Mouse (Mus musculus): ENCODE data around the gene Dzip3. TPM values are rescaled to one million over a fixed set of nuclear protein-coding genes. Genes with fewer than 3 reads are reported as not detected.
A peak's percentile ranks its signal among the peaks of the same experiment; 100 is the strongest.

The Dzip3 gene
- polyA plus RNA-seq, 1 experiment, result 2.8 TPM

- Histone ChIP-seq H3ac (ENCODE audit: control insufficient read depth, insufficient read length) (no peak overlapping the region), H3K27me3 (ENCODE audit: control insufficient read depth, insufficient read depth, insufficient read length) (no peaks in the 10 kb centered on the region), H3K36me3 (ENCODE audit: control insufficient read depth, insufficient read depth) (peaks cover 31% of the 10 kb centered on the region), H3K4me2 (ENCODE audit: low read depth) (no peak overlapping the region), H3K4me3 (no peak overlapping the region), H3K79me2 (ENCODE audit: control insufficient read depth, insufficient read depth) (no peaks in the 10 kb centered on the region)
- TF ChIP-seq MYOD1 (IDR thresholded peaks at IDR 0.05; ENCODE audit: control insufficient read depth in 1 of 3, insufficient read length in 2 of 3, low read depth in 2 of 3) (no peak), POLR2A (IDR thresholded peaks at IDR 0.05; ENCODE audit: insufficient read length, low read depth) (no peak), MAX (IDR thresholded peaks at IDR 0.05; ENCODE audit: low read depth) (no peak), CEBPB (IDR thresholded peaks at IDR 0.05; ENCODE audit: insufficient read depth, poor library complexity, severe bottlenecking) (no peak)
These were observed 22.8 kb upstream of the Dzip3 start for GRCm38 (mm10) chr16:49016620-49017332.

GRCm38 (mm10) chr16:49004151-49004550 is 10.2 kb upstream of the Dzip3 start:
- no peak overlapping the region for H3K4me2 ChIP-seq (ENCODE audit: low read depth)
- no peak overlapping the region for H3K4me3 ChIP-seq
- TF ChIP-seq POLR2AphosphoS2 (IDR thresholded peaks at IDR 0.05; ENCODE audit: insufficient read length, low read depth) (no peak), USF1 (IDR thresholded peaks at IDR 0.05; ENCODE audit: low read depth) (no peak), TCF12 (IDR thresholded peaks at IDR 0.05; ENCODE audit: insufficient read depth, poor library complexity, severe bottlenecking) (no peak), MYOD1 (IDR thresholded peaks at IDR 0.05; ENCODE audit: control insufficient read depth in 1 of 3, insufficient read length in 2 of 3, low read depth in 2 of 3) (no peak), E2F4 (IDR thresholded peaks at IDR 0.05; ENCODE audit: insufficient read depth) (no peak), REST (IDR thresholded peaks at IDR 0.05; ENCODE audit: insufficient read depth, insufficient read length) (no peak), MYOG (IDR thresholded peaks at IDR 0.05; ENCODE audit: control insufficient read depth in 1 of 3, insufficient read depth in 1 of 3, insufficient read length in 2 of 3, low read depth in 2 of 3) (no peak), CEBPB (IDR thresholded peaks at IDR 0.05; ENCODE audit: insufficient read depth, poor library complexity, severe bottlenecking) (no peak), MAX (IDR thresholded peaks at IDR 0.05; ENCODE audit: low read depth) (no peak), TCF3 (IDR thresholded peaks at IDR 0.05; ENCODE audit: insufficient read length, low read depth) (no peak), POLR2A (IDR thresholded peaks at IDR 0.05; ENCODE audit: insufficient read length, low read depth) (no peak), SRF (IDR thresholded peaks at IDR 0.05; ENCODE audit: control insufficient read depth, insufficient read length, low read depth) (no peak)
- no peaks in the 10 kb centered on the region for H3K27me3 ChIP-seq (ENCODE audit: control insufficient read depth, insufficient read depth, insufficient read length)
- no peak overlapping the region for H3ac ChIP-seq (ENCODE audit: control insufficient read depth, insufficient read length)
- H3K79me2 ChIP-seq (ENCODE audit: control insufficient read depth, insufficient read depth), result peaks cover under 1% of the 10 kb centered on the region
- H3K36me3 ChIP-seq (ENCODE audit: control insufficient read depth, insufficient read depth), result peaks cover 42% of the 10 kb centered on the region

GRCm38 (mm10) chr16:48994343-48994693 is 353 bp upstream of the Dzip3 start:
- peak overlapping the region; percentile 90 for H3K4me3 ChIP-seq
- no peaks in the 10 kb centered on the region for H3K27me3 ChIP-seq (ENCODE audit: control insufficient read depth, insufficient read depth, insufficient read length)
- no peak for TF ChIP-seq TCF12 (IDR thresholded peaks at IDR 0.05; ENCODE audit: insufficient read depth, poor library complexity, severe bottlenecking)
- no peak for TF ChIP-seq MAX (IDR thresholded peaks at IDR 0.05; ENCODE audit: low read depth)

GRCm38 (mm10) chr16:48993231-48993558 is 770 bp downstream of the Dzip3 start:
- Histone ChIP-seq H3K4me3 (peak overlapping the region; percentile 90), H3K27me3 (ENCODE audit: control insufficient read depth, insufficient read depth, insufficient read length) (no peaks in the 10 kb centered on the region), H3K79me2 (ENCODE audit: control insufficient read depth, insufficient read depth) (peaks cover 68% of the 10 kb centered on the region), H3K4me2 (ENCODE audit: low read depth) (peak overlapping the region; percentile 73), H3ac (ENCODE audit: control insufficient read depth, insufficient read length) (peak overlapping the region; percentile 80), H3K36me3 (ENCODE audit: control insufficient read depth, insufficient read depth) (no peaks in the 10 kb centered on the region)
- TF ChIP-seq REST (IDR thresholded peaks at IDR 0.05; ENCODE audit: insufficient read depth, insufficient read length), result no peak
- no peak for TF ChIP-seq MYOD1 (IDR thresholded peaks at IDR 0.05; ENCODE audit: control insufficient read depth in 1 of 3, insufficient read length in 2 of 3, low read depth in 2 of 3)
- TF ChIP-seq E2F4 (IDR thresholded peaks at IDR 0.05; ENCODE audit: insufficient read depth), result no peak
- TF ChIP-seq USF1 (IDR thresholded peaks at IDR 0.05; ENCODE audit: low read depth), result no peak

More at GRCm38 (mm10) chr16:48994343-48994693, 353 bp upstream of the Dzip3 start:
- peak overlapping the region; percentile 80 for H3K4me2 ChIP-seq (ENCODE audit: low read depth)
- peaks cover 5% of the 10 kb centered on the region for H3K36me3 ChIP-seq (ENCODE audit: control insufficient read depth, insufficient read depth)
- H3K79me2 ChIP-seq (ENCODE audit: control insufficient read depth, insufficient read depth), result peaks cover 77% of the 10 kb centered on the region
- peak overlapping the region; percentile 80 for H3ac ChIP-seq (ENCODE audit: control insufficient read depth, insufficient read length)

GRCm38 (mm10) chr16:48992437-48993230 is 1.3 kb downstream of the Dzip3 start:
- Histone ChIP-seq H3ac (ENCODE audit: control insufficient read depth, insufficient read length) (peak overlapping the region; percentile 80), H3K4me2 (ENCODE audit: low read depth) (peak overlapping the region; percentile 73), H3K36me3 (ENCODE audit: control insufficient read depth, insufficient read depth) (no peaks in the 10 kb centered on the region), H3K4me3 (peak overlapping the region; percentile 90), H3K79me2 (ENCODE audit: control insufficient read depth, insufficient read depth) (peaks cover 64% of the 10 kb centered on the region), H3K27me3 (ENCODE audit: control insufficient read depth, insufficient read depth, insufficient read length) (no peaks in the 10 kb centered on the region)
- TF ChIP-seq CEBPB (IDR thresholded peaks at IDR 0.05; ENCODE audit: insufficient read depth, poor library complexity, severe bottlenecking) (no peak), POLR2A (IDR thresholded peaks at IDR 0.05; ENCODE audit: insufficient read length, low read depth) (no peak), MAX (IDR thresholded peaks at IDR 0.05; ENCODE audit: low read depth) (no peak), USF1 (IDR thresholded peaks at IDR 0.05; ENCODE audit: low read depth) (no peak), TCF12 (IDR thresholded peaks at IDR 0.05; ENCODE audit: insufficient read depth, poor library complexity, severe bottlenecking) (no peak), REST (IDR thresholded peaks at IDR 0.05; ENCODE audit: insufficient read depth, insufficient read length) (no peak), MYOG (IDR thresholded peaks at IDR 0.05; ENCODE audit: control insufficient read depth in 1 of 3, insufficient read depth in 1 of 3, insufficient read length in 2 of 3, low read depth in 2 of 3) (no peak), SRF (IDR thresholded peaks at IDR 0.05; ENCODE audit: control insufficient read depth, insufficient read length, low read depth) (no peak), MYOD1 (IDR thresholded peaks at IDR 0.05; ENCODE audit: control insufficient read depth in 1 of 3, insufficient read length in 2 of 3, low read depth in 2 of 3) (no peak)

All from myocyte (in vitro differentiated cells).